Mouse (Mus musculus) liver, embryonic 13.5 days (tissue): ENCODE measurements around the gene Tmem94. TPM values are rescaled to one million over a fixed set of nuclear protein-coding genes. Genes with fewer than 3 reads are reported as not detected.

Experiments
- ATAC-seq: fragments of 200-750 bp; cut with Nextera tagmentation; 2 replicates; pipeline ENCODE4 v1.8.0; 2017; ENCODE audit warnings: low read depth, mild to moderate bottlenecking, moderate number of reproducible peaks, moderate library complexity
- DNase-seq: peaks from one replicate; pipeline ENCODE4 v3.0.0; 2022
- H3K27ac ChIP-seq: fragments of 300-500 bp; sonication (generic); 2 replicates; pipeline ENCODE4 v1.5.1; 2015; ENCODE audit warnings: moderate library complexity, mild to moderate bottlenecking, inconsistent platforms
- H3K27me3 ChIP-seq: fragments of 300-500 bp; sonication (generic); 2 replicates; pipeline ENCODE4 v1.6.1; 2015; ENCODE audit warnings: mild to moderate bottlenecking, inconsistent platforms
- H3K36me3 ChIP-seq: fragments of 300-500 bp; sonication (generic); 2 replicates; pipeline ENCODE4 v1.6.1; 2015; ENCODE audit warnings: mild to moderate bottlenecking, inconsistent platforms
- H3K4me1 ChIP-seq: fragments of 300-500 bp; sonication (generic); replicated peaks from 2 replicates; pipeline ENCODE4 v1.6.1; 2015; ENCODE audit warnings: inconsistent platforms
- H3K4me2 ChIP-seq: fragments of 300-500 bp; sonication (generic); 2 replicates; pipeline ENCODE4 v1.6.1; 2015; ENCODE audit warnings: inconsistent platforms, mild to moderate bottlenecking, moderate library complexity
- H3K4me3 ChIP-seq: fragments of 300-500 bp; sonication (generic); replicated peaks from 2 replicates; pipeline ENCODE4 v1.5.1; 2015; ENCODE audit warnings: mild to moderate bottlenecking, inconsistent platforms
- H3K9ac ChIP-seq: fragments of 300-500 bp; sonication (generic); 2 replicates; pipeline ENCODE4 v1.6.1; 2015; ENCODE audit warnings: mild to moderate bottlenecking, inconsistent platforms
- H3K9me3 ChIP-seq: fragments of 300-500 bp; sonication (generic); replicated peaks from 2 replicates; pipeline ENCODE4 v1.6.1; 2016; ENCODE audit warnings: inconsistent platforms
- WGBS: fragments of 180-500 bp; shearing (Covaris S2); methylation state at CpG from one replicate; pipeline ENCODE4 v1.1.7; 2015; ENCODE audit not compliant: insufficient replicate concordance; 5-methylcytosine and 5-hydroxymethylcytosine counted together
- polyA plus RNA-seq: library from polyadenylated mRNA; unstranded; fragments of >200 nt; fragmentation: Nextera tagmentation; extraction: Ambion mirVana; gene quantifications from 2 replicates; pipeline ENCODE4 v1.2.1, GENCODE M21; 2015

Tmem94 gene
- polyA plus RNA-seq, 1 experiment from 2014 or later, result 8.2 TPM

DNA sequence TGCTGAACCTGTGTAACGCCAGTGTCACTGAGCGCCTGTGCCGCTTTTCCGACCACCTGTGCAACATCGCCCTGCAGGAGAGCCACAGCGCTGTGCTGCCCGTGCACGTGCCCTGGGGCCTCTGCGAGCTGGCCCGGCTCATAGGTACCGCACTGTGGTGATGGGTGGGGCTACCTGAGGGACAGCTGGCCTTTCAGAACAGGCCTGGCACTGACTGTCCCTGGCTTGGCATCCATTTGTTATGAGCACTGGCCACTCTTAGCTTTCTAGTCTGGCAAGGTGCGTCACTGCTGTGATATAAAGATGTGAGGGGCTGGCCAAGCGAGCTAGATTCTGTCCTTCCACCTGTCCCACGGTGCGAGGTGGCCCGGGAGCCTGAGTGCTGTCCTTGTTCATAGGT is 26.7 kb downstream of the Tmem94 start:
- peaks cover 12% of the 10 kb centered on the region; the same call in 1 of the 2 replicates for H3K4me1 ChIP-seq
- H3K36me3 ChIP-seq, result peaks cover 94% of the 10 kb centered on the region
- no peak overlapping the region for H3K27ac ChIP-seq
- no peak for ATAC-seq
- 95% methylated on average over 16 of the region's 16 CpGs for WGBS
- no peak for DNase-seq
- no peak overlapping the region for H3K4me3 ChIP-seq
- no peaks in the 10 kb centered on the region for H3K27me3 ChIP-seq
- no peak overlapping the region for H3K4me2 ChIP-seq
- H3K9me3 ChIP-seq, result no peaks in the 10 kb centered on the region
- H3K9ac ChIP-seq, result no peak overlapping the region

- DNase-seq (no peak), ATAC-seq (no peak)
- H3K9ac ChIP-seq, result no peak overlapping the region
- H3K36me3 ChIP-seq, result peaks cover 94% of the 10 kb centered on the region
- H3K27ac ChIP-seq, result no peak overlapping the region
- WGBS, result 85% methylated on average over 14 of the region's 14 CpGs
- no peak overlapping the region for H3K4me3 ChIP-seq
- H3K27me3 ChIP-seq, result no peaks in the 10 kb centered on the region
- H3K9me3 ChIP-seq, result no peaks in the 10 kb centered on the region
- no peak overlapping the region for H3K4me2 ChIP-seq
- H3K4me1 ChIP-seq, result peaks cover 12% of the 10 kb centered on the region; the same call in 1 of the 2 replicates
Observed at GRCm38 (mm10) chr11:115792353-115792752, 27.1 kb downstream of the Tmem94 start.

GRCm38 (mm10) chr11:115796898-115797297 is 31.7 kb downstream of the Tmem94 start:
- DNase-seq (no peak), ATAC-seq (no peak)
- Histone ChIP-seq H3K27me3 (no peaks in the 10 kb centered on the region), H3K36me3 (peaks cover 100% of the 10 kb centered on the region), H3K9ac (no peak overlapping the region), H3K27ac (peak overlapping the region; percentile 22; the same call in 1 of the 2 replicates), H3K9me3 (no peaks in the 10 kb centered on the region), H3K4me1 (peaks cover 15% of the 10 kb centered on the region; the same call in 1 of the 2 replicates), H3K4me2 (no peak overlapping the region), H3K4me3 (no peak overlapping the region)
- 69% methylated on average over 15 of the region's 15 CpGs for WGBS

DNA sequence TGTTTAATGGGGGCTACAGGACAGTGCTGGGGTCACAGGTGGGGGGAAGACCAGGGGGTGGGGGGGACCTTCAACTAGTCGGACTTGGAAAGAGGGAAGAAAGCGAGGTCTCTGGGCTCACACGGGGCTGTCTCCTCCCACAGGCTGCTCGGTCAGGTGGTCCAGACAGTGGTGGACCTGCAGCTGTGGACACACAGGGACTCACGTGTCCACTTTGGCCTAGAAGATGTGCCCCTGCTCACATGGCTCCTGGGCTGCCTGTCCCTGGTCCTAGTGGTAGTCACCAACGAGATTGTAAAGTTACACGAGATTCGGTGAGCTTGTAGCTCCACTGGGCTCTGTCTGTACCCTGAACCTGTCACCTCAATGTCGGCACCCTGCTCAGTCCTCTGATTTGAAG is 32.4 kb downstream of the Tmem94 start:
- H3K4me1 ChIP-seq, result peaks cover 21% of the 10 kb centered on the region
- no peak overlapping the region for H3K4me3 ChIP-seq
- H3K27me3 ChIP-seq, result no peaks in the 10 kb centered on the region
- DNase-seq (no peak), ATAC-seq (no peak)
- H3K36me3 ChIP-seq, result peaks cover 100% of the 10 kb centered on the region
- 91% methylated on average over 8 of the region's 9 CpGs for WGBS
- H3K27ac ChIP-seq, result peak overlapping the region; percentile 43
- no peaks in the 10 kb centered on the region for H3K9me3 ChIP-seq
- H3K4me2 ChIP-seq, result no peak overlapping the region
- no peak overlapping the region for H3K9ac ChIP-seq

DNA sequence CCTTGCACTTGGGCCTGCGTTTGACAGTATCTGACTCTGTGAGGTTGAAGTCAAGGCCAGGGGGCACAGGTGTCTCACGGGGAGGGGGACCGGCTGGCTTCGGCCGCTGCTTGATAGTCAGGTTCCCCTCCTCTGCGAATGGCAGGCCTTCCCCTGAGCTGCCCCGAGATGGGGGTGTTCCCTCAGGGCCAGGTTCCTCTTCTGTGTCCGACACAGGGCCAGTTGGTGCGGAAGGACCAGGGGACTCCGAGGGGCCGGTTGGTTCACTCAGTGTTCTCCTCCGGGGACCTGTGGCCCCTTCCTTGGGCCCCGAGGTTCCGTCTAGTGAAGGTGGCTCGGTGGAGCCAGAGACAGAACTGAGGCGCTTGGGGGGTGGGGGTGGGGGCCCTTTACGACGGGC is 35.7 kb downstream of the Tmem94 start:
- WGBS, result 81% methylated on average over 18 of the region's 18 CpGs
- Histone ChIP-seq H3K9ac (no peak overlapping the region), H3K4me3 (no peak overlapping the region), H3K27ac (no peak overlapping the region), H3K27me3 (no peaks in the 10 kb centered on the region), H3K4me1 (peaks cover 49% of the 10 kb centered on the region), H3K4me2 (no peak overlapping the region), H3K36me3 (peaks cover 93% of the 10 kb centered on the region), H3K9me3 (no peaks in the 10 kb centered on the region)
- DNase-seq (no peak), ATAC-seq (no peak)

DNA sequence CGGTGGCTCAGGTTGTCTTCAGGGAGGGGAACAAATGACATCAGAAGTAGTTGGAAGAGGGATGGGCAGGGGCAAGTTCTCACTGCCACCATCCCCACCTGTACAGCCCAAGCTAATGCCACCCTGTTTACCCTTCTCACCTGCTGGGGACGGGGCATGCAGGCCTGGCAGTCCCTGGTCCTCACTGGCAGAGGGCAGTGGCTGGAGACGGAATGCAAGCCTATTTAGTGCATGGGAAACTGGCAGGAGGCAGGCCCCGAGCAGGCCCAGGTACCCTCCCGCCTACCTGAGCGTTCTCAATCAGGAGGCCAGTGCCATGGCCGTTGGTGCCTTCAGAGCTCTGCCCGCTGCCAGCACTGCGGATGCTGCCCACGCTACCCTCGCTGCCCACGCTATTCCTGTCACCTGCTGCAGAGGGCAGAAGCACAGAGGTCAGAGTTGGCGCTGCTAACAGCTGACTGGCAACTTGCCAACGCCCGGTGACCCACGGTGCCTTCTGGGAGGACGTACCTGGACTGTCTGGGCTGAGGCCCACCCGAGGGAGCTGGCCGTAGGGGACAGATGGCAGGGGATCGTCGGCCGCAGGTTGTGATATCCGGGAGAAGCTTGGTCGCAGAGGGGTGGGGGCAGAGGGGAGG is 38.0 kb downstream of the Tmem94 start:
- Histone ChIP-seq H3K4me1 (peaks cover 59% of the 10 kb centered on the region), H3K9ac (peak overlapping the region; percentile 41; the same call in 1 of the 2 replicates), H3K27ac (peak overlapping the region; percentile 29), H3K27me3 (no peaks in the 10 kb centered on the region), H3K9me3 (no peaks in the 10 kb centered on the region), H3K4me2 (peak overlapping the region; percentile 65), H3K4me3 (peak overlapping the region; percentile 54), H3K36me3 (peaks cover 90% of the 10 kb centered on the region)
- ATAC-seq, result no peak
- DNase-seq, result no peak
- 92% methylated on average over 24 of the region's 24 CpGs for WGBS

DNA sequence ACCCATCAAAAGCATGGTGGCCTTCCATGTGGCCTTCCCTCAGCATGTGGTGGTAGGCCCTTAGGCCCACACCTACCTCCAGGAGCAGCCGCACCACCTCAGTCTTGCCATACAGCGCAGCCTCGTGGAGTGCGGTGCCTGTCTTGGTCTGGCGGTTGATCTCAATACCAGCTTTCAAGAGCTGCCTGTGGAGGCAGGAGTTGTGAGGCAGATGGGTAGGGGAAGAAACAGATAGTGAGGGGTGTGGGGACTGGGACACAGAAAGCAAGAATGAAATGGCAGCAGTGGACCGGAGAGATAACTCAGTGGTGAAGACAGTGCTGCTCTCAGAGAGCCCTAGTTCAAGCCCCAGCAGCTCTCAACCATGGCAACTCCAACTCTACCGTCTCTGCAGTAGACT is 39.8 kb downstream of the Tmem94 start:
- H3K4me1 ChIP-seq, result peaks cover 77% of the 10 kb centered on the region

GRCm38 (mm10) chr11:115806154-115806553 is 40.9 kb downstream of the Tmem94 start:
- Histone ChIP-seq H3K4me3 (no peak overlapping the region), H3K36me3 (peaks cover 70% of the 10 kb centered on the region), H3K9ac (0 out of 2 replicates have a peak overlapping the region, but pooled peaks have one; percentile 37), H3K4me2 (peak overlapping the region; percentile 37), H3K4me1 (peaks cover 89% of the 10 kb centered on the region), H3K27ac (peak overlapping the region; percentile 85), H3K27me3 (no peaks in the 10 kb centered on the region), H3K9me3 (no peaks in the 10 kb centered on the region)
- ATAC-seq, result no peak
- DNase-seq, result no peak
- WGBS, result 78% methylated on average over 10 of the region's 10 CpGs

More for the DNA sequence above, 39.8 kb downstream of the Tmem94 start:
- WGBS, result 20% methylated on average over 7 of the region's 7 CpGs
- no peaks in the 10 kb centered on the region for H3K27me3 ChIP-seq
- peak overlapping the region; percentile 69 for H3K9ac ChIP-seq
- ATAC-seq (peak; percentile 94), DNase-seq (peak; percentile 81)
- peak overlapping the region; percentile 65 for H3K4me2 ChIP-seq
- peak overlapping the region; percentile 94 for H3K27ac ChIP-seq
- H3K9me3 ChIP-seq, result no peaks in the 10 kb centered on the region
- peaks cover 71% of the 10 kb centered on the region for H3K36me3 ChIP-seq
- peak overlapping the region; percentile 54 for H3K4me3 ChIP-seq

DNA sequence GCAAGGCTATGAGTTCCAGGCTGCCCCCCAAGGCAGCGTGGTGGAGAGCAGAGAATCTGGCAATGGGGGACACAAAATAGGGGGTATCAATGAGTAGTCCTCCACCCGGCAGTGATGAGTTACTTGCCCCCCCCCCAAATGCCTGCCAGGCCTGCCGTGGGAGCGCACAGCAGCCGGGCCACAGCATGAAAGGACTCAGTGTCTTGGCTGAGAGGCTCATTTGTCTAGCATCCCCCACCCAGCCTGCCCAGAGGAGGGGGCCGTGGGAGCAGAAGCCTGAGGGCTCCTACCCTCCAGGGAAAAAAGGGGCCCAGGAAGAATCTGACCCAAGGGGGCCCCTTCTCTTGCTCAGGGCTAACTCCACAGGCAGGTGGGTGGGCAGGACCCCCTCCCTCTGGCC is 42.1 kb downstream of the Tmem94 start:
- Histone ChIP-seq H3K9me3 (no peaks in the 10 kb centered on the region), H3K4me3 (no peak overlapping the region), H3K27ac (peak overlapping the region; percentile 85), H3K36me3 (peaks cover 67% of the 10 kb centered on the region), H3K4me2 (0 out of 2 replicates have a peak overlapping the region, but pooled peaks have one; percentile 8), H3K9ac (peak overlapping the region; percentile 3; the same call in 1 of the 2 replicates), H3K27me3 (no peaks in the 10 kb centered on the region), H3K4me1 (peaks cover 97% of the 10 kb centered on the region)
- DNase-seq, result no peak
- ATAC-seq, result no peak
- WGBS, result 83% methylated on average over 6 of the region's 6 CpGs

DNA sequence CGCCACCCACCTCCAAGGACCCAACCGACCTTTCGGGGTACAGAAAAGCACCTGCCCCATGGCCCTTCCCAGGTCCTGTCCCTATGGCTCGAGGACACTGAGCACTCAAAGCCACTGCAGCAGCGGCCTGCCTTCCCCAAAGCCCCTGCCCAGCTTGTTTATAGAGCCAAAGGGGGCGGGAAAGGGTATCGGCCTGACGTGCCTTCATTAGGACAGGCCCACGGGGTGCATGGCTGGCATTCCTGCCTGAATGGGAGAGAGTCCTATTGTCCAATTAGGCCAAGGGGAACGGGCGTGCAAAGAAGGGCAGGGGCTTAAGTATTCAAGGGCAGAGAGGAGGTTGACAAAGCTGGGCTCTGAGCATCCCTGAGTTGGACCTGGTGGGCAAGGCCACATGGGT is 42.7 kb downstream of the Tmem94 start:
- DNase-seq (no peak), ATAC-seq (no peak)
- Histone ChIP-seq H3K9me3 (no peaks in the 10 kb centered on the region), H3K27ac (peak overlapping the region; percentile 85), H3K27me3 (no peaks in the 10 kb centered on the region), H3K9ac (no peak overlapping the region), H3K4me2 (0 out of 2 replicates have a peak overlapping the region, but pooled peaks have one; percentile 8), H3K4me1 (peaks cover 98% of the 10 kb centered on the region), H3K4me3 (no peak overlapping the region), H3K36me3 (peaks cover 60% of the 10 kb centered on the region)
- 88% methylated on average over 11 of the region's 11 CpGs for WGBS

GRCm38 (mm10) chr11:115808696-115809310 is 43.6 kb downstream of the Tmem94 start:
- no peaks in the 10 kb centered on the region for H3K9me3 ChIP-seq
- H3K4me3 ChIP-seq, result no peak overlapping the region
- no peak for DNase-seq
- ATAC-seq, result no peak
- 26% methylated on average over 10 of the region's 10 CpGs for WGBS
- H3K36me3 ChIP-seq, result peaks cover 52% of the 10 kb centered on the region
- H3K4me1 ChIP-seq, result peaks cover 91% of the 10 kb centered on the region
- peak overlapping the region; percentile 24 for H3K9ac ChIP-seq
- peak overlapping the region; percentile 50 for H3K27ac ChIP-seq
- H3K27me3 ChIP-seq, result no peaks in the 10 kb centered on the region
- H3K4me2 ChIP-seq, result peak overlapping the region; percentile 95
